Mouse (Mus musculus): ENCODE results near the gene Pitpnb. TPM values are rescaled to one million over a fixed set of nuclear protein-coding genes. Genes with fewer than 3 reads are reported as not detected.

Gene Pitpnb
- total and polyA plus RNA-seq, 3 experiments: 14.9 to 85.7 (median 16.2) TPM

DNA sequence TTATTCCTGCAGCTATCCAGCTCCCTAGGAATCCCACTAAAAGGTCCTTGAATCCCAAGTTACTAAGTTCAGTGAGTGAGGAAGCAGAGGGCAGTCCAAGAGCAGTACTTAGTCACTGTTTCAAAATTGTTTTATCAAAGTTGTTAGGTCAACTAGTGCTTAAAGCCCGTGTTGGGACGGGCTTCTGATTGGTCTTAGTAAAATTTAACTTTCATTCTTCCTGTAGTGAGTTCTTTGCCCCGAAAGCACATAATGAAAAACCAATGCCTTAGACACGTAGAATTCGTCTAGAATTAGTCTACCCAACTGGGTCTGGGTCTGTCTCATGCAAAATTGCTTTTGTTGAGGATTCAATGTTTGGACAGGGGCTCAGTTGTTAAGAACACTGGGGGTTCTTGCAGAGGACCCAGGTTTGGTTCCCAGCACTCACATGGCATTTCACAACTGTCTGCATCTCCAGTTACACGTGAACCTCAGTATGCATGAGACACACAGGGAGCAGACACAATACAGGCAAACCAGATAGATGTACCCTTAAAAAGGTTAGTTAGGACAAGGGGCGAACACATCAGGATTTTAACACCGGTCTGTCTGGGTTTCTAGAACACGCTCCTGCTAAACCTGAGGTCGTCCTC is 664 bp upstream of the Pitpnb start:
- H3K9ac ChIP-seq (ENCODE audit: insufficient read depth, low read depth): peak overlapping the region; percentile 91
- no peaks in the 10 kb centered on the region for H3K9me3 ChIP-seq (replicated peaks; ENCODE audit: low read length)
- peak overlapping the region; percentile 76 for H3K4me2 ChIP-seq (ENCODE audit: insufficient read depth, low read depth, poor library complexity, severe bottlenecking)
- H3K27ac ChIP-seq (ENCODE audit: insufficient read depth, low read depth): no peak overlapping the region; the same call in 1 of the 2 replicates
- no peak for DNase-seq (ENCODE audit: extremely low read depth)
- dilution Hi-C loops (cut with MboI; ENCODE audit: extremely low pct_ligation_motif_present, extremely low pct_unique_long_range_greater_than_20kb, low sequenced_read_pairs): no loop called here
- H3K36me3 ChIP-seq (replicated peaks in 1 of 2; ENCODE audit: control insufficient read depth in 1 of 2, insufficient read depth in 1 of 2, low read length in 1 of 2): peaks cover 0 to 19% of the 10 kb centered on the region in 2 experiments
- peaks cover 43% of the 10 kb centered on the region for H3K79me2 ChIP-seq (replicated peaks; ENCODE audit: control insufficient read depth, extremely low read depth, insufficient read depth, poor library complexity, severe bottlenecking)
- TF ChIP-seq ZKSCAN1 (IDR thresholded peaks at IDR 0.05; ENCODE audit: borderline replicate concordance, low read depth, low read length) (no peak), CHD1 (IDR thresholded peaks at IDR 0.05; ENCODE audit: low read depth, low read length) (peak; percentile 51; the same call in 1 of the 2 replicates), MXI1 (IDR thresholded peaks at IDR 0.05; ENCODE audit: low read depth, low read length) (0 out of 2 replicates have a peak, but pooled peaks have one; percentile 14)
- in situ Hi-C loops (cut with MboI; ENCODE audit: low pct_ligation_motif_present, low pct_unique_long_range_greater_than_20kb, low sequenced_read_pairs): no loop called here
- H3K4me3 ChIP-seq (replicated peaks in 1 of 3; ENCODE audit: low read depth in 2 of 3, low read length in 2 of 3, poor library complexity in 1 of 3): peak overlapping the region; percentile 68 to 100 (median 69)
- peaks cover 0 to 24% of the 10 kb centered on the region in 2 experiments; a peak in 2 of 4 replicates for H3K4me1 ChIP-seq (ENCODE audit: control insufficient read depth in 1 of 2, insufficient read depth in 2 of 2)
- H3K27me3 ChIP-seq (replicated peaks): no peaks in the 10 kb centered on the region

DNA sequence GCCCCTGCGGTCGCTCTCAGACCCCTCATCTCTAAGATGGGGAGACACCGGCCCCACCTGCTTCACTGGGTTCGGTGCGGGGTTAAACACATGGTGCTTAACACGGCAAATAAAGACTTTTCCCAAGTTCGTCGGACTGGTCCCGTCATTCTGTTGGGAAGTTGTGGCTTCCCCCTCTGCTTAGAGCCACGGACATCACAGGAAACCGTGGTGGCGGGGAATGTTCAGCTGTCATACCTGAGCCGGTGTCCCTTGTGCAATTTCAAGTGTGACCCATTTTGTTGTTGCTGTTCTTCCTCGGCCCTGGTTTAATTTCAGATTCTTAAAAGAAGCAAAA is 504 bp downstream of the Pitpnb start:
- Histone ChIP-seq H3K36me3 (replicated peaks in 1 of 2; ENCODE audit: control insufficient read depth in 1 of 2, insufficient read depth in 1 of 2, low read length in 1 of 2) (peaks cover 4 to 30% of the 10 kb centered on the region in 2 experiments), H3K9me3 (replicated peaks; ENCODE audit: low read length) (no peaks in the 10 kb centered on the region), H3K4me2 (ENCODE audit: insufficient read depth, low read depth, poor library complexity, severe bottlenecking) (peak overlapping the region; percentile 90; the same call in 1 of the 2 replicates), H3K4me1 (ENCODE audit: control insufficient read depth in 1 of 2, insufficient read depth in 2 of 2) (peaks cover 0 to 24% of the 10 kb centered on the region in 2 experiments; a peak in 2 of 4 replicates), H3K9ac (ENCODE audit: insufficient read depth, low read depth) (peak overlapping the region; percentile 97), H3K79me2 (replicated peaks; ENCODE audit: control insufficient read depth, extremely low read depth, insufficient read depth, poor library complexity, severe bottlenecking) (peaks cover 50% of the 10 kb centered on the region), H3K27ac (ENCODE audit: insufficient read depth, low read depth) (no peak overlapping the region), H3K4me3 (replicated peaks in 1 of 3; ENCODE audit: low read depth in 2 of 3, low read length in 2 of 3, poor library complexity in 1 of 3) (peak overlapping the region; percentile 83 to 100 (median 91)), H3K27me3 (replicated peaks) (no peaks in the 10 kb centered on the region)
- TF ChIP-seq HCFC1 (IDR thresholded peaks at IDR 0.05; ENCODE audit: low read depth, low read length) (no peak), SIN3A (IDR thresholded peaks at IDR 0.05; ENCODE audit: low read length) (0 out of 2 replicates have a peak, but pooled peaks have one; percentile 14), ETS1 (conservative IDR thresholded peaks at IDR 0.05; ENCODE audit: low read depth, low read length) (no peak), TBP (conservative IDR thresholded peaks at IDR 0.05; ENCODE audit: low read depth, low read length) (no peak), E2F4 (IDR thresholded peaks at IDR 0.05; ENCODE audit: insufficient replicate concordance, low read depth, low read length) (no peak), MAFK (IDR thresholded peaks at IDR 0.05; ENCODE audit: insufficient replicate concordance, low read length) (no peak), CHD1 (IDR thresholded peaks at IDR 0.05; ENCODE audit: low read depth, low read length) (peak; percentile 57; the same call in 1 of the 2 replicates), CHD2 (IDR thresholded peaks at IDR 0.05; ENCODE audit: low read length) (no peak), MAX (IDR thresholded peaks at IDR 0.05; ENCODE audit: low read length) (peak; percentile 8; the same call in 1 of the 2 replicates)
- DNase-seq (ENCODE audit: extremely low read depth): no peak
- in situ Hi-C loops (cut with MboI; ENCODE audit: low pct_ligation_motif_present, low pct_unique_long_range_greater_than_20kb, low sequenced_read_pairs) (no loop called here), dilution Hi-C loops (cut with MboI; ENCODE audit: extremely low pct_ligation_motif_present, extremely low pct_unique_long_range_greater_than_20kb, low sequenced_read_pairs) (no loop called here)
